ENCODE assay signal across 6 mouse cellular contexts in the genomic region with DNA sequence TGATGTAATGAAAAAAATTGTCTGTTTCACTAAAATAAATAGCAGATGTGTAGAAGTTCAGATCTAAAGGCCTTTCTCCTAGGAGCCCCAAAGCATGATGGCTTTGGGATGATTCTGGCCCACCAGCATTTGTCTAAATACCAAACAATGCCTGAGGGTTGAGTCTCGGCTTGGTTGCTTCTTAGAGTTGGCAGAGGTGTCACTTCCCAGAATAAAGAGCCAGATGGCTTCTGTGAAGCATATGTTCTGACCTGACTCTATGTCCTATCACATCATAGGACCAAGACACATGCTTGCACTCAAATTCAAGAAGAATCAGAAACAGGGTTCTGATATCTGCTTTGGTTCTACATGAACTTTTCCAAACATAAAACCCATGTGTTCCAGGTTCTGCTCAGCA.
"Had no signal": no experiment of that assay in that cellular context is flagged by ENCODE, and none has a peak within 500 bp of the region (broad histone marks: within the 10 kb centered on the region; RNA-seq: fewer than 3 reads in every experiment).

No protein-coding gene starts in this region.

- DNase-seq: kidney, postnatal 14 days; lung, adult 2 months; lung, postnatal 36 days; right cerebral cortex, adult 18-20 months; thymus, adult 18-20 months; thymus, postnatal 14 days had no signal
